Mouse (Mus musculus): ENCODE measurements around the gene Ptgfrn.

The Ptgfrn gene

GRCm38 (mm10) chr3:100997785-100998570 lies 112.1 kb downstream of the Ptgfrn start:
- no peak for DNase-seq

- DNase-seq: no peak
Observed at GRCm38 (mm10) chr3:100994252-100994651, 115.8 kb downstream of the Ptgfrn start.

GRCm38 (mm10) chr3:100993718-100994117 lies 116.4 kb downstream of the Ptgfrn start:
- DNase-seq: peak in 1 of 2 experiments; percentile 21

GRCm38 (mm10) chr3:100993158-100993557 lies 116.9 kb downstream of the Ptgfrn start:
- no peak for DNase-seq
